Mouse (Mus musculus) ES-Bruce4 (cell line): ENCODE data around the gene Commd6. TPM values are rescaled to one million over a fixed set of nuclear protein-coding genes. Genes with fewer than 3 reads are reported as not detected.

Source experiments
- H3K27ac ChIP-seq: 2 replicates; pipeline ENCODE4 v1.5.1; 2012; ENCODE audit warnings: low read length, inconsistent platforms; ENCODE audit not compliant: insufficient read depth
- H3K27me3 ChIP-seq: 2 replicates; pipeline ENCODE4 v1.6.1; 2012; ENCODE audit warnings: mild to moderate bottlenecking, low read length, inconsistent platforms; ENCODE audit not compliant: control insufficient read depth, poor library complexity, insufficient read depth, severe bottlenecking
- H3K36me3 ChIP-seq: 2 replicates; pipeline ENCODE4 v1.6.1; 2012; ENCODE audit warnings: inconsistent platforms, mild to moderate bottlenecking, low read length, moderate library complexity; ENCODE audit not compliant: control insufficient read depth, poor library complexity, insufficient read depth, severe bottlenecking
- H3K4me1 ChIP-seq: one replicate; pipeline ENCODE4 v1.8.1; 2011; ENCODE audit warnings: low read length; ENCODE audit not compliant: control insufficient read depth, insufficient read depth
- H3K4me3 ChIP-seq: 2 replicates; pipeline ENCODE4 v1.5.1; 2011; ENCODE audit warnings: low read depth, mild to moderate bottlenecking, low read length
- H3K9ac ChIP-seq: 2 replicates; pipeline ENCODE4 v1.6.1; 2012; ENCODE audit warnings: low read depth, mild to moderate bottlenecking, inconsistent platforms; ENCODE audit not compliant: poor library complexity, severe bottlenecking
- H3K9me3 ChIP-seq: replicated peaks from 2 replicates; pipeline ENCODE4 v1.6.1; 2012; ENCODE audit warnings: mild to moderate bottlenecking, low read length, inconsistent platforms; ENCODE audit not compliant: control insufficient read depth, poor library complexity, insufficient read depth, severe bottlenecking
- CTCF ChIP-seq: IDR thresholded peaks from one replicate; pipeline ENCODE4 v1.8.1; 2011; ENCODE audit warnings: low read depth, low read length
- EP300 ChIP-seq: IDR thresholded peaks from 2 replicates; pipeline ENCODE4 v1.6.1; 2011; ENCODE audit warnings: low read depth, low read length; ENCODE audit not compliant: insufficient read depth
- POLR2A ChIP-seq: IDR thresholded peaks from one replicate; pipeline ENCODE4 v1.8.1; 2011; ENCODE audit warnings: low read length; ENCODE audit not compliant: insufficient read depth
- polyA plus RNA-seq: library from polyadenylated mRNA; stranded (reverse); fragments of >200 nt; gene quantifications from 2 replicates; pipeline ENCODE4 v1.2.4, GENCODE M21; 2011; ENCODE audit warnings: low read depth; ENCODE audit not compliant: missing spikeins, insufficient read depth, insufficient read length

Gene Commd6
- polyA plus RNA-seq, 1 experiment: 45.0 TPM

- Histone ChIP-seq H3K4me1 (no peaks in the 10 kb centered on the region), H3K9ac (no peak overlapping the region), H3K27me3 (no peaks in the 10 kb centered on the region; the same call in 1 of the 2 replicates), H3K4me3 (no peak overlapping the region), H3K27ac (no peak overlapping the region), H3K36me3 (no peaks in the 10 kb centered on the region), H3K9me3 (no peaks in the 10 kb centered on the region)
- TF ChIP-seq POLR2A (no peak), CTCF (no peak), EP300 (no peak)
These were observed 24.3 kb downstream of the Commd6 start for GRCm38 (mm10) chr14:101616178-101616577.

- Histone ChIP-seq H3K36me3 (no peaks in the 10 kb centered on the region), H3K4me1 (no peaks in the 10 kb centered on the region), H3K9me3 (no peaks in the 10 kb centered on the region), H3K9ac (no peak overlapping the region), H3K27me3 (no peaks in the 10 kb centered on the region; the same call in 1 of the 2 replicates), H3K4me3 (no peak overlapping the region), H3K27ac (no peak overlapping the region)
- TF ChIP-seq POLR2A: no peak
- TF ChIP-seq EP300: no peak
- TF ChIP-seq CTCF: no peak
These were observed 27.3 kb downstream of the Commd6 start for GRCm38 (mm10) chr14:101613206-101613605.

- no peak overlapping the region for H3K9ac ChIP-seq
- H3K36me3 ChIP-seq: no peaks in the 10 kb centered on the region
- no peaks in the 10 kb centered on the region for H3K4me1 ChIP-seq
- no peak overlapping the region for H3K4me3 ChIP-seq
- H3K27ac ChIP-seq: no peak overlapping the region
- no peak for TF ChIP-seq EP300
- no peak for TF ChIP-seq CTCF
- TF ChIP-seq POLR2A: no peak
- no peaks in the 10 kb centered on the region for H3K9me3 ChIP-seq
- no peaks in the 10 kb centered on the region; the same call in 1 of the 2 replicates for H3K27me3 ChIP-seq
These were observed 29.8 kb downstream of the Commd6 start for GRCm38 (mm10) chr14:101610701-101611100.

GRCm38 (mm10) chr14:101608519-101609368, 31.7 kb downstream of the Commd6 start, which contains the start of gene Tbc1d4:
Gene Tbc1d4 (minus strand): TSS chr14:101609191.
- Histone ChIP-seq H3K4me1 (no peaks in the 10 kb centered on the region), H3K9ac (peak within 1 kb of the TSS; percentile 47), H3K9me3 (no peaks in the 10 kb centered on the region), H3K4me3 (peak within 1 kb of the TSS; percentile 84), H3K27me3 (no peaks in the 10 kb centered on the region), H3K27ac (no peak within 1 kb of the TSS), H3K36me3 (no peaks in the 10 kb centered on the region)
- TF ChIP-seq POLR2A: no peak
- peak; percentile 31 for TF ChIP-seq CTCF
- no peak for TF ChIP-seq EP300

GRCm38 (mm10) chr14:101607631-101608518, 32.6 kb downstream of the Commd6 start:
- Histone ChIP-seq H3K4me1 (no peaks in the 10 kb centered on the region), H3K27me3 (no peaks in the 10 kb centered on the region), H3K9me3 (no peaks in the 10 kb centered on the region), H3K27ac (no peak overlapping the region), H3K4me3 (peak overlapping the region; percentile 84), H3K9ac (peak overlapping the region; percentile 47), H3K36me3 (no peaks in the 10 kb centered on the region)
- TF ChIP-seq POLR2A: no peak
- TF ChIP-seq CTCF: no peak
- no peak for TF ChIP-seq EP300
